Mouse (Mus musculus) midbrain, postnatal 0 days (tissue): Measurements from ENCODE around the gene Sult6b2. TPM values are rescaled to one million over a fixed set of nuclear protein-coding genes. Genes with fewer than 3 reads are reported as not detected.

Experiments used
- ATAC-seq: fragments of 200-750 bp; cut with Nextera tagmentation; 2 replicates; pipeline ENCODE4 v1.8.0; 2017; ENCODE audit warnings: moderate number of reproducible peaks, mild to moderate bottlenecking, moderate TSS enrichment, moderate library complexity; ENCODE audit not compliant: low FRiP score
- DNase-seq: peaks from one replicate; pipeline ENCODE4 v3.0.0-alpha.2; 2015; ENCODE audit warnings: low spot score
- H3K27ac ChIP-seq: fragments of 300-500 bp; sonication (generic); 2 replicates; pipeline ENCODE4 v1.5.1; 2014; ENCODE audit warnings: low read depth, mild to moderate bottlenecking, low read length, mixed read lengths
- H3K27me3 ChIP-seq: fragments of 300-500 bp; sonication (generic); 2 replicates; pipeline ENCODE4 v1.6.1; 2014; ENCODE audit warnings: low read length, control low read depth, mixed read lengths; ENCODE audit not compliant: insufficient read depth
- H3K36me3 ChIP-seq: fragments of 300-500 bp; sonication (generic); 2 replicates; pipeline ENCODE4 v1.6.1; 2014; ENCODE audit warnings: low read length, control low read depth, mixed read lengths; ENCODE audit not compliant: insufficient read depth
- H3K4me1 ChIP-seq: fragments of 300-500 bp; sonication (generic); 2 replicates; pipeline ENCODE4 v1.6.1; 2014; ENCODE audit warnings: mild to moderate bottlenecking, control low read depth, antibody characterized with exemption, low read length, mixed read lengths; ENCODE audit not compliant: insufficient read depth
- H3K4me2 ChIP-seq: fragments of 300-500 bp; sonication (generic); 2 replicates; pipeline ENCODE4 v1.6.1; 2014; ENCODE audit warnings: low read depth, mild to moderate bottlenecking, low read length, mixed read lengths; ENCODE audit not compliant: poor library complexity, severe bottlenecking
- H3K4me3 ChIP-seq: fragments of 300-500 bp; sonication (generic); 2 replicates; pipeline ENCODE4 v1.5.1; 2014; ENCODE audit warnings: low read depth, mild to moderate bottlenecking, low read length, moderate library complexity
- H3K9ac ChIP-seq: fragments of 300-500 bp; sonication (generic); replicated peaks from 2 replicates; pipeline ENCODE4 v1.6.1; 2014; ENCODE audit warnings: mild to moderate bottlenecking, low read length, moderate library complexity, mixed read lengths; ENCODE audit not compliant: poor library complexity, severe bottlenecking
- H3K9me3 ChIP-seq: fragments of 300-500 bp; sonication (generic); 2 replicates; pipeline ENCODE4 v1.6.1; 2016; ENCODE audit warnings: low read length, control low read depth
- CTCF ChIP-seq: IDR thresholded peaks from 2 replicates; pipeline ENCODE4 v1.5.1; 2016; ENCODE audit warnings: antibody characterized with exemption, mild to moderate bottlenecking
- WGBS: fragments of 180-500 bp; shearing (Covaris S2); extraction: QIAGEN DNeasy Blood & Tissue Kit; methylation state at CpG from one replicate; pipeline ENCODE4 v1.1.7; 2014; 5-methylcytosine and 5-hydroxymethylcytosine counted together
- polyA plus RNA-seq: library from polyadenylated mRNA; unstranded; fragments of >200 nt; fragmentation: Nextera tagmentation; extraction: Ambion mirVana; gene quantifications from 2 replicates; pipeline ENCODE4 v1.2.1, GENCODE M21; 2015
- total RNA-seq: library from RNA; depleted of rRNA; stranded (reverse); fragments of >200 nt; gene quantifications from 2 replicates; pipeline ENCODE4 v1.2.3, GENCODE M21; 2014

Sult6b2 gene
- total and polyA plus RNA-seq, 2 experiments from 2014 or later: 0.33 TPM; not detected in 1

GRCm38 (mm10) chr6:142809373-142810098, 5.2 kb upstream of the Sult6b2 start:
- no peaks in the 10 kb centered on the region for H3K27me3 ChIP-seq
- ATAC-seq (no peak), DNase-seq (no peak)
- no peak overlapping the region for H3K4me3 ChIP-seq
- H3K4me2 ChIP-seq: no peak overlapping the region
- TF ChIP-seq CTCF: no peak
- H3K36me3 ChIP-seq: no peaks in the 10 kb centered on the region
- peaks cover 2% of the 10 kb centered on the region; the same call in 1 of the 2 replicates for H3K4me1 ChIP-seq
- no peaks in the 10 kb centered on the region for H3K9me3 ChIP-seq
- 51% methylated on average over 6 of the region's 6 CpGs for WGBS
- no peak overlapping the region for H3K9ac ChIP-seq
- no peak overlapping the region for H3K27ac ChIP-seq

GRCm38 (mm10) chr6:142806326-142806725, 2.0 kb upstream of the Sult6b2 start:
- Histone ChIP-seq H3K9me3 (no peaks in the 10 kb centered on the region), H3K27ac (no peak overlapping the region), H3K27me3 (no peaks in the 10 kb centered on the region), H3K36me3 (no peaks in the 10 kb centered on the region), H3K4me2 (no peak overlapping the region), H3K4me1 (no peaks in the 10 kb centered on the region), H3K9ac (no peak overlapping the region), H3K4me3 (no peak overlapping the region)
- DNase-seq (no peak), ATAC-seq (no peak)
- no peak for TF ChIP-seq CTCF
- WGBS: 95% methylated on average over 4 of the region's 4 CpGs

- Histone ChIP-seq H3K9ac (no peak overlapping the region), H3K27ac (no peak overlapping the region), H3K4me1 (no peaks in the 10 kb centered on the region), H3K4me2 (no peak overlapping the region), H3K36me3 (no peaks in the 10 kb centered on the region), H3K4me3 (no peak overlapping the region), H3K9me3 (no peaks in the 10 kb centered on the region), H3K27me3 (no peaks in the 10 kb centered on the region)
- 67% methylated on average over 11 of the region's 11 CpGs for WGBS
- ATAC-seq (no peak), DNase-seq (no peak)
- no peak for TF ChIP-seq CTCF
Observed at GRCm38 (mm10) chr6:142802617-142803525, 1.4 kb downstream of the Sult6b2 start.

GRCm38 (mm10) chr6:142801687-142802086, 2.6 kb downstream of the Sult6b2 start:
- ATAC-seq: no peak
- 79% methylated on average over 5 of the region's 5 CpGs for WGBS

GRCm38 (mm10) chr6:142799704-142800374, 4.5 kb downstream of the Sult6b2 start:
- no peak for TF ChIP-seq CTCF
- no peak overlapping the region for H3K4me2 ChIP-seq
- no peaks in the 10 kb centered on the region for H3K4me1 ChIP-seq
- H3K27ac ChIP-seq: no peak overlapping the region
- DNase-seq: no peak
- ATAC-seq: no peak
- no peaks in the 10 kb centered on the region for H3K36me3 ChIP-seq
- no peaks in the 10 kb centered on the region for H3K27me3 ChIP-seq
- no peaks in the 10 kb centered on the region for H3K9me3 ChIP-seq
- no peak overlapping the region for H3K4me3 ChIP-seq
- H3K9ac ChIP-seq: no peak overlapping the region
- WGBS: 86% methylated on average over 7 of the region's 7 CpGs

More at GRCm38 (mm10) chr6:142801687-142802086, 2.6 kb downstream of the Sult6b2 start:
- DNase-seq: no peak
- Histone ChIP-seq H3K4me2 (no peak overlapping the region), H3K36me3 (no peaks in the 10 kb centered on the region), H3K4me1 (no peaks in the 10 kb centered on the region), H3K4me3 (no peak overlapping the region), H3K27me3 (no peaks in the 10 kb centered on the region), H3K9ac (no peak overlapping the region), H3K27ac (no peak overlapping the region), H3K9me3 (no peaks in the 10 kb centered on the region)
- TF ChIP-seq CTCF: no peak
